Mouse (Mus musculus): ENCODE results near the gene Herc1. TPM values are rescaled to one million over a fixed set of nuclear protein-coding genes. Genes with fewer than 3 reads are reported as not detected.

The Herc1 gene
- polyA plus RNA-seq, 1 experiment: 9.9 TPM

- TF ChIP-seq MYOG (IDR thresholded peaks at IDR 0.05; ENCODE audit: control insufficient read depth in 1 of 3, insufficient read depth in 1 of 3, insufficient read length in 2 of 3, low read depth in 2 of 3) (peak in 2 of 3 experiments; percentile 7 to 26), MYOD1 (IDR thresholded peaks at IDR 0.05; ENCODE audit: control insufficient read depth in 1 of 3, insufficient read length in 2 of 3, low read depth in 2 of 3) (peak in 2 of 3 experiments; percentile 11 to 55), SRF (IDR thresholded peaks at IDR 0.05; ENCODE audit: control insufficient read depth, insufficient read length, low read depth) (peak; percentile 81), TCF12 (IDR thresholded peaks at IDR 0.05; ENCODE audit: insufficient read depth, poor library complexity, severe bottlenecking) (no peak)
- no peaks in the 10 kb centered on the region for H3K27me3 ChIP-seq (ENCODE audit: control insufficient read depth, insufficient read depth, insufficient read length)
- H3K79me2 ChIP-seq (ENCODE audit: control insufficient read depth, insufficient read depth): no peaks in the 10 kb centered on the region
- H3K4me2 ChIP-seq (ENCODE audit: low read depth): peak within 1 kb of the TSS; percentile 61
- H3K36me3 ChIP-seq (ENCODE audit: control insufficient read depth, insufficient read depth): peaks cover 11% of the 10 kb centered on the region
- H3ac ChIP-seq (ENCODE audit: control insufficient read depth, insufficient read length): no peak within 1 kb of the TSS
- H3K4me3 ChIP-seq: peak within 1 kb of the TSS; percentile 5
Measured at GRCm38 (mm10) chr9:66514256-66514770, 164.1 kb downstream of the Herc1 start, which contains the start of gene Fbxl22. Gene Fbxl22, minus strand, starts transcription at chr9:66514593.

- Histone ChIP-seq H3K79me2 (ENCODE audit: control insufficient read depth, insufficient read depth) (no peaks in the 10 kb centered on the region), H3K27me3 (ENCODE audit: control insufficient read depth, insufficient read depth, insufficient read length) (no peaks in the 10 kb centered on the region), H3K36me3 (ENCODE audit: control insufficient read depth, insufficient read depth) (peaks cover 13% of the 10 kb centered on the region), H3K4me2 (ENCODE audit: low read depth) (peak overlapping the region; percentile 8), H3ac (ENCODE audit: control insufficient read depth, insufficient read length) (no peak overlapping the region), H3K4me3 (no peak overlapping the region)
- TF ChIP-seq REST (IDR thresholded peaks at IDR 0.05; ENCODE audit: insufficient read depth, insufficient read length) (no peak), CEBPB (IDR thresholded peaks at IDR 0.05; ENCODE audit: insufficient read depth, poor library complexity, severe bottlenecking) (no peak), MYOG (IDR thresholded peaks at IDR 0.05; ENCODE audit: control insufficient read depth in 1 of 3, insufficient read depth in 1 of 3, insufficient read length in 2 of 3, low read depth in 2 of 3) (no peak), TCF3 (IDR thresholded peaks at IDR 0.05; ENCODE audit: insufficient read length, low read depth) (no peak), TCF12 (IDR thresholded peaks at IDR 0.05; ENCODE audit: insufficient read depth, poor library complexity, severe bottlenecking) (no peak), USF1 (IDR thresholded peaks at IDR 0.05; ENCODE audit: low read depth) (no peak), POLR2A (IDR thresholded peaks at IDR 0.05; ENCODE audit: insufficient read length, low read depth) (no peak), SRF (IDR thresholded peaks at IDR 0.05; ENCODE audit: control insufficient read depth, insufficient read length, low read depth) (no peak)
Measured at GRCm38 (mm10) chr9:66515115-66515514, 164.9 kb downstream of the Herc1 start.

GRCm38 (mm10) chr9:66515680-66516210 lies 165.5 kb downstream of the Herc1 start:
- Histone ChIP-seq H3K79me2 (ENCODE audit: control insufficient read depth, insufficient read depth) (no peaks in the 10 kb centered on the region), H3K36me3 (ENCODE audit: control insufficient read depth, insufficient read depth) (peaks cover 18% of the 10 kb centered on the region), H3ac (ENCODE audit: control insufficient read depth, insufficient read length) (no peak overlapping the region), H3K4me2 (ENCODE audit: low read depth) (no peak overlapping the region), H3K4me3 (no peak overlapping the region), H3K27me3 (ENCODE audit: control insufficient read depth, insufficient read depth, insufficient read length) (no peaks in the 10 kb centered on the region)
- no peak for TF ChIP-seq MAX (IDR thresholded peaks at IDR 0.05; ENCODE audit: low read depth)
- TF ChIP-seq TCF12 (IDR thresholded peaks at IDR 0.05; ENCODE audit: insufficient read depth, poor library complexity, severe bottlenecking): no peak
- no peak for TF ChIP-seq REST (IDR thresholded peaks at IDR 0.05; ENCODE audit: insufficient read depth, insufficient read length)
- no peak for TF ChIP-seq CEBPB (IDR thresholded peaks at IDR 0.05; ENCODE audit: insufficient read depth, poor library complexity, severe bottlenecking)
- TF ChIP-seq POLR2AphosphoS2 (IDR thresholded peaks at IDR 0.05; ENCODE audit: insufficient read length, low read depth): no peak
- no peak for TF ChIP-seq USF1 (IDR thresholded peaks at IDR 0.05; ENCODE audit: low read depth)
- TF ChIP-seq E2F4 (IDR thresholded peaks at IDR 0.05; ENCODE audit: insufficient read depth): no peak
- no peak for TF ChIP-seq MYOD1 (IDR thresholded peaks at IDR 0.05; ENCODE audit: control insufficient read depth in 1 of 3, insufficient read length in 2 of 3, low read depth in 2 of 3)
- TF ChIP-seq MYOG (IDR thresholded peaks at IDR 0.05; ENCODE audit: control insufficient read depth in 1 of 3, insufficient read depth in 1 of 3, insufficient read length in 2 of 3, low read depth in 2 of 3): no peak
- no peak for TF ChIP-seq TCF3 (IDR thresholded peaks at IDR 0.05; ENCODE audit: insufficient read length, low read depth)
- no peak for TF ChIP-seq SRF (IDR thresholded peaks at IDR 0.05; ENCODE audit: control insufficient read depth, insufficient read length, low read depth)
- TF ChIP-seq POLR2A (IDR thresholded peaks at IDR 0.05; ENCODE audit: insufficient read length, low read depth): no peak

GRCm38 (mm10) chr9:66516296-66516940 lies 166.2 kb downstream of the Herc1 start:
- Histone ChIP-seq H3K27me3 (ENCODE audit: control insufficient read depth, insufficient read depth, insufficient read length) (no peaks in the 10 kb centered on the region), H3K79me2 (ENCODE audit: control insufficient read depth, insufficient read depth) (no peaks in the 10 kb centered on the region), H3K4me3 (no peak overlapping the region), H3K4me2 (ENCODE audit: low read depth) (no peak overlapping the region), H3ac (ENCODE audit: control insufficient read depth, insufficient read length) (no peak overlapping the region), H3K36me3 (ENCODE audit: control insufficient read depth, insufficient read depth) (peaks cover 18% of the 10 kb centered on the region)
- TF ChIP-seq SRF (IDR thresholded peaks at IDR 0.05; ENCODE audit: control insufficient read depth, insufficient read length, low read depth) (no peak), E2F4 (IDR thresholded peaks at IDR 0.05; ENCODE audit: insufficient read depth) (no peak), CEBPB (IDR thresholded peaks at IDR 0.05; ENCODE audit: insufficient read depth, poor library complexity, severe bottlenecking) (peak; percentile 86), REST (IDR thresholded peaks at IDR 0.05; ENCODE audit: insufficient read depth, insufficient read length) (no peak), USF1 (IDR thresholded peaks at IDR 0.05; ENCODE audit: low read depth) (no peak), MYOD1 (IDR thresholded peaks at IDR 0.05; ENCODE audit: control insufficient read depth in 1 of 3, insufficient read length in 2 of 3, low read depth in 2 of 3) (peak in 2 of 3 experiments; percentile 7 to 68), MAX (IDR thresholded peaks at IDR 0.05; ENCODE audit: low read depth) (no peak), MYOG (IDR thresholded peaks at IDR 0.05; ENCODE audit: control insufficient read depth in 1 of 3, insufficient read depth in 1 of 3, insufficient read length in 2 of 3, low read depth in 2 of 3) (peak in 1 of 3 experiments; percentile 65), POLR2AphosphoS2 (IDR thresholded peaks at IDR 0.05; ENCODE audit: insufficient read length, low read depth) (peak; percentile 32), TCF12 (IDR thresholded peaks at IDR 0.05; ENCODE audit: insufficient read depth, poor library complexity, severe bottlenecking) (no peak), TCF3 (IDR thresholded peaks at IDR 0.05; ENCODE audit: insufficient read length, low read depth) (no peak), POLR2A (IDR thresholded peaks at IDR 0.05; ENCODE audit: insufficient read length, low read depth) (no peak)
